Mouse (Mus musculus) CH12.LX (cell line): Measurements from ENCODE around the gene Pcbp2.

Experiments
- BHLHE40 ChIP-seq: IDR thresholded peaks from 2 replicates; pipeline ENCODE4 v1.6.1; 2011; ENCODE audit warnings: mild to moderate bottlenecking, low read depth, low read length, improper control_type of control experiment
- CTCF ChIP-seq, 2 experiments: IDR thresholded peaks in 1 of 2; conservative IDR thresholded peaks in 1 of 2; 2 replicates each; pipeline ENCODE4 v1.5.1; 2011 to 2012; ENCODE audit warnings: low read depth in 2 of 2, low read length in 2 of 2, improper control_type of control experiment in 1 of 2, inconsistent platforms in 1 of 2, mild to moderate bottlenecking in 1 of 2, moderate library complexity in 1 of 2
- KAT2A ChIP-seq: IDR thresholded peaks from 2 replicates; pipeline ENCODE4 v1.6.1; 2012; ENCODE audit warnings: low read length, improper control_type of control experiment, inconsistent platforms; ENCODE audit not compliant: insufficient replicate concordance
- POLR2A ChIP-seq: IDR thresholded peaks from 2 replicates; pipeline ENCODE4 v1.6.1; 2011; ENCODE audit warnings: low read depth, mild to moderate bottlenecking, improper control_type of control experiment, low read length
- UBTF ChIP-seq: IDR thresholded peaks from 2 replicates; pipeline ENCODE4 v1.6.1; 2012; ENCODE audit warnings: low read depth, mild to moderate bottlenecking, inconsistent platforms, low read length, improper control_type of control experiment, moderate library complexity

- TF ChIP-seq UBTF (no peak), BHLHE40 (no peak), POLR2A (0 out of 2 replicates have a peak, but pooled peaks have one; percentile 17), CTCF (conservative IDR thresholded peaks at IDR 0.05 in 1 of 2, IDR thresholded peaks at IDR 0.05 in 1 of 2; ENCODE audit: low read depth in 2 of 2, low read length in 2 of 2) (no peak), KAT2A (no peak)
Measured at GRCm38 (mm10) chr15:102511285-102511833, 41.0 kb downstream of the Pcbp2 start.
